Mouse (Mus musculus): ENCODE measurements around the gene Exosc7.

Gene Exosc7

GRCm38 (mm10) chr9:123112805-123113521 lies at the start of gene Exosc7, which contains the start of gene Zdhhc3:
TSS of gene Exosc7 (plus strand) at chr9:123113215.
TSS of gene Zdhhc3 (minus strand) at chr9:123113205.
- peak; percentile 85 for DNase-seq

- no peak for DNase-seq
Measured at GRCm38 (mm10) chr9:123079149-123079548, 33.9 kb upstream of the Exosc7 start.

GRCm38 (mm10) chr9:123080355-123080754 lies 32.7 kb upstream of the Exosc7 start:
- no peak for DNase-seq

GRCm38 (mm10) chr9:123080796-123081195 lies 32.2 kb upstream of the Exosc7 start:
- no peak for DNase-seq

GRCm38 (mm10) chr9:123085373-123085772 lies 27.6 kb upstream of the Exosc7 start:
- DNase-seq, result peak; percentile 38

GRCm38 (mm10) chr9:123087558-123087957 lies 25.5 kb upstream of the Exosc7 start:
- DNase-seq, result no peak

GRCm38 (mm10) chr9:123090844-123091243 lies 22.2 kb upstream of the Exosc7 start:
- DNase-seq, result no peak

- no peak for DNase-seq
Measured at GRCm38 (mm10) chr9:123099631-123100455, 13.2 kb upstream of the Exosc7 start.

- DNase-seq, result no peak
Measured at GRCm38 (mm10) chr9:123103425-123103824, 9.6 kb upstream of the Exosc7 start.

GRCm38 (mm10) chr9:123104362-123104761 lies 8.7 kb upstream of the Exosc7 start:
- DNase-seq, result no peak

GRCm38 (mm10) chr9:123107186-123107585 lies 5.8 kb upstream of the Exosc7 start:
- DNase-seq, result no peak

GRCm38 (mm10) chr9:123109188-123109587 lies 3.8 kb upstream of the Exosc7 start:
- no peak for DNase-seq

GRCm38 (mm10) chr9:123111751-123112221 lies 1.2 kb upstream of the Exosc7 start:
- no peak for DNase-seq

- DNase-seq, result no peak
Measured at GRCm38 (mm10) chr9:123113931-123114330, 916 bp downstream of the Exosc7 start.

- no peak for DNase-seq
Measured at GRCm38 (mm10) chr9:123115566-123115965, 2.6 kb downstream of the Exosc7 start.

GRCm38 (mm10) chr9:123123017-123123416 lies 10.0 kb downstream of the Exosc7 start:
- no peak for DNase-seq

- DNase-seq, result peak; percentile 25
Measured at GRCm38 (mm10) chr9:123123571-123124412, 10.8 kb downstream of the Exosc7 start.

- no peak for DNase-seq
Measured at GRCm38 (mm10) chr9:123124413-123124981, 11.5 kb downstream of the Exosc7 start.

- DNase-seq, result no peak
Measured at GRCm38 (mm10) chr9:123127663-123128062, 14.6 kb downstream of the Exosc7 start.

- DNase-seq, result no peak
Measured at GRCm38 (mm10) chr9:123132994-123133393, 20.0 kb downstream of the Exosc7 start.

GRCm38 (mm10) chr9:123136953-123137682 lies 24.1 kb downstream of the Exosc7 start:
- DNase-seq, result no peak
